Mouse (Mus musculus) left cerebral cortex, postnatal 4 days (tissue): ENCODE measurements around the gene Col18a1. TPM values are rescaled to one million over a fixed set of nuclear protein-coding genes. Genes with fewer than 3 reads are reported as not detected.
"Not testable (repeated sequence)": the region's sequence is repeated elsewhere in the genome, so short reads cannot be mapped to it uniquely, and the experiment has no call there.

Experiments
- DNase-seq: peaks from one replicate; pipeline ENCODE4 v3.0.0-alpha.2; 2022
- intact Hi-C: fragments of 180-260 bp; cut with DNase I; formaldehyde crosslinking; loops from one replicate; pipeline ENCODE4 v1.15.1; 2025
- total RNA-seq, 2 experiments: library from RNA; stranded (reverse); gene quantifications; 2 replicates each; pipeline ENCODE4 v1.2.3; 2021

Col18a1 gene
- total RNA-seq, 2 experiments from 2014 or later, result 18.4 to 21.4 TPM

GRCm38 (mm10) chr10:77138304-77138703 is 28.0 kb downstream of the Col18a1 start:
- intact Hi-C loops, result loop anchor here (10.0 kb wide), 1 partner anchor 216 kb away; no protein-coding TSS in a partner anchor
- DNase-seq, result no peak

- intact Hi-C loops, result loop anchor here (10.0 kb wide), 1 partner anchor 219 kb away; no protein-coding TSS in a partner anchor
- DNase-seq, result no peak
Measured at GRCm38 (mm10) chr10:77136205-77136604, 30.1 kb downstream of the Col18a1 start.

GRCm38 (mm10) chr10:77135274-77135829 is 31.0 kb downstream of the Col18a1 start:
- DNase-seq, result no peak
- intact Hi-C loops, result loop anchor here (10.0 kb wide), 1 partner anchor 219 kb away; no protein-coding TSS in a partner anchor

- intact Hi-C loops, result loop anchor here (10.0 kb wide), 1 partner anchor 220 kb away; no protein-coding TSS in a partner anchor
- not testable (repeated sequence) for DNase-seq
Measured at GRCm38 (mm10) chr10:77134807-77135152, 31.6 kb downstream of the Col18a1 start.

GRCm38 (mm10) chr10:77133951-77134806 is 32.2 kb downstream of the Col18a1 start:
- intact Hi-C loops, result loop anchor here (10.0 kb wide), 1 partner anchor 221 kb away; no protein-coding TSS in a partner anchor
- no peak for DNase-seq

- DNase-seq, result no peak
- intact Hi-C loops, result loop anchor here (10.0 kb wide), 1 partner anchor 223 kb away; no protein-coding TSS in a partner anchor
Measured at GRCm38 (mm10) chr10:77132118-77132517, 34.2 kb downstream of the Col18a1 start.

- intact Hi-C loops, result loop anchor here (2.0 to 10.0 kb wide), 2 partner anchors 121 to 223 kb away; no protein-coding TSS in a partner anchor
- no peak for DNase-seq
Measured at GRCm38 (mm10) chr10:77131536-77131935, 34.8 kb downstream of the Col18a1 start.

GRCm38 (mm10) chr10:77130561-77131240 is 35.6 kb downstream of the Col18a1 start:
- DNase-seq, result peak; percentile 91
- intact Hi-C loops, result loop anchor here (2.0 to 10.0 kb wide), 2 partner anchors 122 to 224 kb away; no protein-coding TSS in a partner anchor

GRCm38 (mm10) chr10:77129637-77130410 is 36.5 kb downstream of the Col18a1 start:
- DNase-seq, result peak; percentile 87
- intact Hi-C loops, result loop anchor here (2.0 to 10.0 kb wide), 2 partner anchors 123 to 225 kb away; no protein-coding TSS in a partner anchor

- DNase-seq, result no peak
- intact Hi-C loops, result no loop called here
Measured at GRCm38 (mm10) chr10:77127926-77128325, 38.4 kb downstream of the Col18a1 start.

GRCm38 (mm10) chr10:77126590-77126989 is 39.8 kb downstream of the Col18a1 start:
- intact Hi-C loops, result no loop called here
- no peak for DNase-seq

- intact Hi-C loops, result no loop called here
- DNase-seq, result no peak
Measured at GRCm38 (mm10) chr10:77125078-77125731, 41.1 kb downstream of the Col18a1 start.

- intact Hi-C loops, result no loop called here
- no peak for DNase-seq
Measured at GRCm38 (mm10) chr10:77123953-77124352, 42.4 kb downstream of the Col18a1 start.

GRCm38 (mm10) chr10:77121287-77122022 is 44.9 kb downstream of the Col18a1 start:
- no peak for DNase-seq
- intact Hi-C loops, result no loop called here

- intact Hi-C loops, result no loop called here
- no peak for DNase-seq
Measured at GRCm38 (mm10) chr10:77120501-77120900, 45.8 kb downstream of the Col18a1 start.

- DNase-seq, result no peak
- intact Hi-C loops, result no loop called here
Measured at GRCm38 (mm10) chr10:77119437-77119836, 46.9 kb downstream of the Col18a1 start.

GRCm38 (mm10) chr10:77118361-77118760 is 48.0 kb downstream of the Col18a1 start:
- no peak for DNase-seq
- intact Hi-C loops, result no loop called here

- no peak for DNase-seq
- intact Hi-C loops, result no loop called here
Measured at GRCm38 (mm10) chr10:77116537-77117455, 49.6 kb downstream of the Col18a1 start.
